Mouse (Mus musculus) lung, embryonic 14.5 days (tissue): ENCODE results near the gene Zfp36. TPM values are rescaled to one million over a fixed set of nuclear protein-coding genes. Genes with fewer than 3 reads are reported as not detected.

Experiments used
- ATAC-seq: fragments of 200-750 bp; cut with Nextera tagmentation; 2 replicates; pipeline ENCODE4 v1.8.0; 2017; ENCODE audit warnings: mild to moderate bottlenecking, moderate TSS enrichment, moderate library complexity; ENCODE audit not compliant: insufficient read depth
- DNase-seq: peaks from one replicate; pipeline ENCODE4 v3.0.0-alpha.2; 2015
- H3K27ac ChIP-seq: fragments of 300-500 bp; sonication (generic); 2 replicates; pipeline ENCODE4 v1.5.1; 2014; ENCODE audit warnings: low read depth, mild to moderate bottlenecking, moderate library complexity
- H3K27me3 ChIP-seq: fragments of 300-500 bp; sonication (generic); 2 replicates; pipeline ENCODE4 v1.6.1; 2014; ENCODE audit warnings: low read length, control low read depth; ENCODE audit not compliant: insufficient read depth
- H3K36me3 ChIP-seq: fragments of 300-500 bp; sonication (generic); 2 replicates; pipeline ENCODE4 v1.6.1; 2014; ENCODE audit warnings: control low read depth; ENCODE audit not compliant: insufficient read depth
- H3K4me1 ChIP-seq: fragments of 300-500 bp; sonication (generic); 2 replicates; pipeline ENCODE4 v1.6.1; 2014; ENCODE audit warnings: antibody characterized with exemption, control low read depth; ENCODE audit not compliant: insufficient read depth
- H3K4me2 ChIP-seq: fragments of 300-500 bp; sonication (generic); 2 replicates; pipeline ENCODE4 v1.6.1; 2014; ENCODE audit warnings: mild to moderate bottlenecking
- H3K4me3 ChIP-seq: fragments of 300-500 bp; sonication (generic); 2 replicates; pipeline ENCODE4 v1.5.1; 2014; ENCODE audit warnings: low read depth, low read length
- H3K9ac ChIP-seq: fragments of 300-500 bp; sonication (generic); 2 replicates; pipeline ENCODE4 v1.6.1; 2014
- H3K9me3 ChIP-seq: fragments of 300-500 bp; sonication (generic); 2 replicates; pipeline ENCODE4 v1.6.1; 2016; ENCODE audit warnings: low read depth, low read length, control low read depth
- CTCF ChIP-seq: IDR thresholded peaks from 2 replicates; pipeline ENCODE4 v1.5.1; 2016; ENCODE audit warnings: antibody characterized with exemption, low read depth
- WGBS: fragments of 180-500 bp; shearing (Covaris S2); extraction: QIAGEN DNeasy Blood & Tissue Kit; methylation state at CpG from one replicate; pipeline ENCODE4 v1.1.7; 2014; 5-methylcytosine and 5-hydroxymethylcytosine counted together
- polyA plus RNA-seq: library from polyadenylated mRNA; unstranded; fragments of >200 nt; fragmentation: Nextera tagmentation; extraction: Ambion mirVana; gene quantifications from 2 replicates; pipeline ENCODE4 v1.2.1, GENCODE M21; 2014

Zfp36 gene
- polyA plus RNA-seq, 1 experiment from 2014 or later, result 13.2 TPM

GRCm38 (mm10) chr7:28338108-28338998, 41.7 kb downstream of the Zfp36 start, which contains the start of gene Supt5:
Gene Supt5 (minus strand): TSS chr7:28338746.
- ATAC-seq (peak; percentile 99), DNase-seq (peak; percentile 100)
- Histone ChIP-seq H3K9ac (peak within 1 kb of the TSS; percentile 92), H3K36me3 (peaks cover 9% of the 10 kb centered on the region), H3K4me1 (no peaks in the 10 kb centered on the region), H3K27me3 (no peaks in the 10 kb centered on the region), H3K4me3 (peak within 1 kb of the TSS; percentile 80), H3K9me3 (no peaks in the 10 kb centered on the region), H3K4me2 (peak within 1 kb of the TSS; percentile 93), H3K27ac (peak within 1 kb of the TSS; percentile 89)
- no peak for TF ChIP-seq CTCF
- under 1% methylated on average over 77 of the region's 77 CpGs for WGBS

- no peak for ATAC-seq
- DNase-seq, result no peak
- TF ChIP-seq CTCF, result no peak
- 90% methylated on average over 2 of the region's 2 CpGs for WGBS
- no peak overlapping the region for H3K27ac ChIP-seq
- H3K4me3 ChIP-seq, result no peak overlapping the region
- no peak overlapping the region for H3K9ac ChIP-seq
- H3K4me1 ChIP-seq, result no peaks in the 10 kb centered on the region
- peaks cover 21% of the 10 kb centered on the region for H3K36me3 ChIP-seq
- no peaks in the 10 kb centered on the region for H3K9me3 ChIP-seq
- no peak overlapping the region for H3K4me2 ChIP-seq
- H3K27me3 ChIP-seq, result no peaks in the 10 kb centered on the region
Observed at GRCm38 (mm10) chr7:28335471-28335870, 44.6 kb downstream of the Zfp36 start.

- WGBS, result 85% methylated on average over 4 of the region's 4 CpGs
- Histone ChIP-seq H3K27me3 (no peaks in the 10 kb centered on the region), H3K4me1 (no peaks in the 10 kb centered on the region), H3K36me3 (peaks cover 30% of the 10 kb centered on the region), H3K9ac (peak overlapping the region; percentile 15; the same call in 1 of the 2 replicates), H3K9me3 (no peaks in the 10 kb centered on the region), H3K27ac (no peak overlapping the region), H3K4me2 (no peak overlapping the region), H3K4me3 (no peak overlapping the region)
- DNase-seq, result no peak
- ATAC-seq, result no peak
- no peak for TF ChIP-seq CTCF
Observed at GRCm38 (mm10) chr7:28334534-28334933, 45.5 kb downstream of the Zfp36 start.

GRCm38 (mm10) chr7:28328260-28328659, 51.8 kb downstream of the Zfp36 start:
- ATAC-seq (no peak), DNase-seq (no peak)
- Histone ChIP-seq H3K4me2 (no peak overlapping the region), H3K9me3 (no peaks in the 10 kb centered on the region), H3K4me3 (no peak overlapping the region), H3K4me1 (no peaks in the 10 kb centered on the region), H3K27me3 (no peaks in the 10 kb centered on the region), H3K36me3 (peaks cover 84% of the 10 kb centered on the region), H3K27ac (no peak overlapping the region), H3K9ac (no peak overlapping the region)
- WGBS, result 100% methylated on average over 2 of the region's 2 CpGs
- no peak for TF ChIP-seq CTCF

Other genes starting within 250 kb of the Zfp36 start
- gene Fbl, start 210.5 kb downstream of the Zfp36 start, polyA plus RNA-seq, result 47.3 and 50.9 TPM in 2 replicates
- 13.2 and 14.4 TPM in 2 replicates for gene Dyrk1b, start 200.8 kb downstream of the Zfp36 start, polyA plus RNA-seq
- gene Eid2, start 112.4 kb downstream of the Zfp36 start, polyA plus RNA-seq, result 9.8 and 12.9 TPM in 2 replicates
- 9.0 and 10.9 TPM in 2 replicates for gene Eid2b, start 102.5 kb downstream of the Zfp36 start, polyA plus RNA-seq
- gene Selenov, start 89.1 kb downstream of the Zfp36 start, polyA plus RNA-seq, result 0.15 TPM in 1 of 2 replicates, not detected in the other
- gene Dll3, start 78.0 kb downstream of the Zfp36 start, polyA plus RNA-seq, result 0.43 and 0.66 TPM in 2 replicates
- 162 and 174 TPM in 2 replicates for gene Timm50, start 68.2 kb downstream of the Zfp36 start, polyA plus RNA-seq
- gene Supt5, start 41.5 kb downstream of the Zfp36 start, polyA plus RNA-seq, result 73.5 and 77.5 TPM in 2 replicates
- 1,310 and 1,324 TPM in 2 replicates for gene Rps16, start 29.6 kb downstream of the Zfp36 start, polyA plus RNA-seq
- gene Plekhg2, start 7.7 kb downstream of the Zfp36 start, polyA plus RNA-seq, result 74.1 and 75.1 TPM in 2 replicates
- 45.9 and 49.1 TPM in 2 replicates for gene Med29, start 12.5 kb upstream of the Zfp36 start, polyA plus RNA-seq
- gene Paf1, start 12.7 kb upstream of the Zfp36 start, polyA plus RNA-seq, result 73.1 and 75.4 TPM in 2 replicates
- gene Gmfg, start 57.2 kb upstream of the Zfp36 start, polyA plus RNA-seq, result 30.5 and 37.0 TPM in 2 replicates
- gene Lrfn1, start 71.7 kb upstream of the Zfp36 start, polyA plus RNA-seq, result 4.4 and 6.6 TPM in 2 replicates
- not detected in 2 replicates for gene Ifnl2, start 130.2 kb upstream of the Zfp36 start, polyA plus RNA-seq
- not detected in 2 replicates for gene Ifnl3, start 142.6 kb upstream of the Zfp36 start, polyA plus RNA-seq
- gene Sycn, start 160.6 kb upstream of the Zfp36 start, polyA plus RNA-seq, result not detected in 2 replicates
- gene Nccrp1, start 167.0 kb upstream of the Zfp36 start, polyA plus RNA-seq, result not detected in 2 replicates
- gene Samd4b, start 217.9 kb upstream of the Zfp36 start, polyA plus RNA-seq, result 27.9 and 34.0 TPM in 2 replicates
- 46.2 and 52.5 TPM in 2 replicates for gene Pak4, start 217.9 kb upstream of the Zfp36 start, polyA plus RNA-seq